Mouse (Mus musculus) midbrain, embryonic 14.5 days (tissue): ENCODE measurements around the gene Evi5. TPM values are rescaled to one million over a fixed set of nuclear protein-coding genes. Genes with fewer than 3 reads are reported as not detected.

Experiments
- ATAC-seq: fragments of 200-750 bp; cut with Nextera tagmentation; 2 replicates; pipeline ENCODE4 v1.8.0; 2017; ENCODE audit warnings: moderate number of reproducible peaks, moderate library complexity; ENCODE audit not compliant: low FRiP score, low TSS enrichment
- DNase-seq: peaks from one replicate; pipeline ENCODE4 v3.0.0-alpha.2; 2015
- H3K27ac ChIP-seq: fragments of 300-500 bp; sonication (generic); replicated peaks from 2 replicates; pipeline ENCODE4 v1.5.1; 2014; ENCODE audit warnings: mild to moderate bottlenecking, low read depth, low read length, moderate library complexity
- H3K27me3 ChIP-seq: fragments of 300-500 bp; sonication (generic); 2 replicates; pipeline ENCODE4 v1.6.1; 2014; ENCODE audit warnings: low read length, control low read depth, mixed read lengths; ENCODE audit not compliant: control insufficient read depth, insufficient read depth
- H3K36me3 ChIP-seq: fragments of 300-500 bp; sonication (generic); 2 replicates; pipeline ENCODE4 v1.6.1; 2014; ENCODE audit warnings: low read length, control low read depth; ENCODE audit not compliant: control insufficient read depth, insufficient read depth
- H3K4me1 ChIP-seq: fragments of 300-500 bp; sonication (generic); 2 replicates; pipeline ENCODE4 v1.6.1; 2014; ENCODE audit warnings: mild to moderate bottlenecking, antibody characterized with exemption, low read length, control low read depth; ENCODE audit not compliant: control insufficient read depth, insufficient read depth
- H3K4me2 ChIP-seq: fragments of 300-500 bp; sonication (generic); 2 replicates; pipeline ENCODE4 v1.6.1; 2014; ENCODE audit warnings: mild to moderate bottlenecking, low read length, moderate library complexity
- H3K4me3 ChIP-seq: fragments of 300-500 bp; sonication (generic); replicated peaks from 2 replicates; pipeline ENCODE4 v1.5.1; 2014; ENCODE audit warnings: low read depth, low read length
- H3K9ac ChIP-seq: fragments of 300-500 bp; sonication (generic); replicated peaks from 2 replicates; pipeline ENCODE4 v1.6.1; 2014; ENCODE audit warnings: mild to moderate bottlenecking, low read length, moderate library complexity
- H3K9me3 ChIP-seq: fragments of 300-500 bp; sonication (generic); 2 replicates; pipeline ENCODE4 v1.6.1; 2016; ENCODE audit warnings: low read length, control low read depth, mixed read lengths; ENCODE audit not compliant: control insufficient read depth
- WGBS: fragments of 180-500 bp; shearing (Covaris S2); extraction: QIAGEN DNeasy Blood & Tissue Kit; methylation state at CpG from one replicate; pipeline ENCODE4 v1.1.7; 2014; 5-methylcytosine and 5-hydroxymethylcytosine counted together
- polyA plus RNA-seq: library from polyadenylated mRNA; unstranded; fragments of >200 nt; fragmentation: Nextera tagmentation; extraction: Ambion mirVana; gene quantifications from 2 replicates; pipeline ENCODE4 v1.2.1, GENCODE M21; 2014

The Evi5 gene
- polyA plus RNA-seq, 1 experiment from 2014 or later: 40.5 TPM

GRCm38 (mm10) chr5:107731844-107732243, 143.1 kb downstream of the Evi5 start:
- Histone ChIP-seq H3K9me3 (no peaks in the 10 kb centered on the region), H3K27ac (no peak overlapping the region), H3K9ac (no peak overlapping the region), H3K4me3 (no peak overlapping the region), H3K4me1 (no peaks in the 10 kb centered on the region), H3K27me3 (peaks cover 26% of the 10 kb centered on the region), H3K4me2 (no peak overlapping the region), H3K36me3 (no peaks in the 10 kb centered on the region)
- ATAC-seq: no peak
- no peak for DNase-seq
- 23% methylated on average over 2 of the region's 2 CpGs for WGBS

GRCm38 (mm10) chr5:107731408-107731807, 143.5 kb downstream of the Evi5 start:
- H3K9ac ChIP-seq: no peak overlapping the region
- DNase-seq: no peak
- H3K9me3 ChIP-seq: no peaks in the 10 kb centered on the region
- no peak overlapping the region for H3K27ac ChIP-seq
- H3K4me3 ChIP-seq: no peak overlapping the region
- no peaks in the 10 kb centered on the region for H3K36me3 ChIP-seq
- 57% methylated on average over 3 of the region's 3 CpGs for WGBS
- H3K4me1 ChIP-seq: no peaks in the 10 kb centered on the region; the same call in 1 of the 2 replicates
- ATAC-seq: no peak
- peaks cover 31% of the 10 kb centered on the region for H3K27me3 ChIP-seq
- no peak overlapping the region for H3K4me2 ChIP-seq

GRCm38 (mm10) chr5:107727007-107727402, 147.9 kb downstream of the Evi5 start:
- no peak overlapping the region for H3K4me3 ChIP-seq
- H3K4me2 ChIP-seq: peak overlapping the region; percentile 43; the same call in 1 of the 2 replicates
- 9% methylated on average over 12 of the region's 12 CpGs for WGBS
- H3K36me3 ChIP-seq: no peaks in the 10 kb centered on the region
- H3K4me1 ChIP-seq: peaks cover 15% of the 10 kb centered on the region; the same call in 1 of the 2 replicates
- no peaks in the 10 kb centered on the region for H3K9me3 ChIP-seq
- DNase-seq (peak; percentile 24), ATAC-seq (no peak)
- no peak overlapping the region for H3K9ac ChIP-seq
- H3K27ac ChIP-seq: no peak overlapping the region
- peaks cover 74% of the 10 kb centered on the region for H3K27me3 ChIP-seq

GRCm38 (mm10) chr5:107726281-107727006, 148.5 kb downstream of the Evi5 start:
- Histone ChIP-seq H3K4me3 (peak overlapping the region; percentile 15), H3K4me2 (peak overlapping the region; percentile 43), H3K27me3 (peaks cover 77% of the 10 kb centered on the region), H3K4me1 (peaks cover 18% of the 10 kb centered on the region; the same call in 1 of the 2 replicates), H3K36me3 (no peaks in the 10 kb centered on the region), H3K27ac (no peak overlapping the region), H3K9me3 (no peaks in the 10 kb centered on the region), H3K9ac (no peak overlapping the region)
- WGBS: under 1% methylated on average over 57 of the region's 57 CpGs
- ATAC-seq (no peak), DNase-seq (peak; percentile 45)

GRCm38 (mm10) chr5:107725435-107726261, 149.3 kb downstream of the Evi5 start, which contains the start of gene Gfi1:
TSS of gene Gfi1 (minus strand) at chr5:107726036.
- no peak within 1 kb of the TSS for H3K27ac ChIP-seq
- H3K4me2 ChIP-seq: peak within 1 kb of the TSS; percentile 43
- peaks cover 83% of the 10 kb centered on the region for H3K27me3 ChIP-seq
- under 1% methylated on average over 41 of the region's 41 CpGs for WGBS
- H3K36me3 ChIP-seq: no peaks in the 10 kb centered on the region
- H3K9me3 ChIP-seq: no peaks in the 10 kb centered on the region
- DNase-seq (peak; percentile 30), ATAC-seq (no peak; the same call in 1 of the 2 replicates)
- H3K4me3 ChIP-seq: peak within 1 kb of the TSS; percentile 15
- no peak within 1 kb of the TSS for H3K9ac ChIP-seq
- H3K4me1 ChIP-seq: peaks cover 23% of the 10 kb centered on the region

- Histone ChIP-seq H3K4me3 (0 out of 2 replicates have a peak overlapping the region, but pooled peaks have one; percentile 14), H3K9ac (no peak overlapping the region), H3K27ac (no peak overlapping the region), H3K27me3 (peaks cover 86% of the 10 kb centered on the region), H3K9me3 (no peaks in the 10 kb centered on the region), H3K36me3 (no peaks in the 10 kb centered on the region), H3K4me1 (peaks cover 23% of the 10 kb centered on the region), H3K4me2 (peak overlapping the region; percentile 29)
- ATAC-seq (no peak), DNase-seq (peak; percentile 49)
- WGBS: under 1% methylated on average over 52 of the region's 52 CpGs
Measured at GRCm38 (mm10) chr5:107724661-107725434, 150.1 kb downstream of the Evi5 start.

- H3K36me3 ChIP-seq: no peaks in the 10 kb centered on the region
- no peak for ATAC-seq
- 0 out of 2 replicates have a peak overlapping the region, but pooled peaks have one; percentile 2 for H3K4me3 ChIP-seq
- H3K4me1 ChIP-seq: peaks cover 23% of the 10 kb centered on the region
- H3K9ac ChIP-seq: no peak overlapping the region
- H3K9me3 ChIP-seq: no peaks in the 10 kb centered on the region
- no peak overlapping the region for H3K27ac ChIP-seq
- WGBS: 1% methylated on average over 49 of the region's 49 CpGs
- 0 out of 2 replicates have a peak overlapping the region, but pooled peaks have one; percentile 18 for H3K4me2 ChIP-seq
- peak; percentile 27 for DNase-seq
- peaks cover 95% of the 10 kb centered on the region for H3K27me3 ChIP-seq
Measured at GRCm38 (mm10) chr5:107723541-107724511, 151.1 kb downstream of the Evi5 start.
